Comparison of ENCODE assay signal across 12 mouse cellular contexts in the genomic region with DNA sequence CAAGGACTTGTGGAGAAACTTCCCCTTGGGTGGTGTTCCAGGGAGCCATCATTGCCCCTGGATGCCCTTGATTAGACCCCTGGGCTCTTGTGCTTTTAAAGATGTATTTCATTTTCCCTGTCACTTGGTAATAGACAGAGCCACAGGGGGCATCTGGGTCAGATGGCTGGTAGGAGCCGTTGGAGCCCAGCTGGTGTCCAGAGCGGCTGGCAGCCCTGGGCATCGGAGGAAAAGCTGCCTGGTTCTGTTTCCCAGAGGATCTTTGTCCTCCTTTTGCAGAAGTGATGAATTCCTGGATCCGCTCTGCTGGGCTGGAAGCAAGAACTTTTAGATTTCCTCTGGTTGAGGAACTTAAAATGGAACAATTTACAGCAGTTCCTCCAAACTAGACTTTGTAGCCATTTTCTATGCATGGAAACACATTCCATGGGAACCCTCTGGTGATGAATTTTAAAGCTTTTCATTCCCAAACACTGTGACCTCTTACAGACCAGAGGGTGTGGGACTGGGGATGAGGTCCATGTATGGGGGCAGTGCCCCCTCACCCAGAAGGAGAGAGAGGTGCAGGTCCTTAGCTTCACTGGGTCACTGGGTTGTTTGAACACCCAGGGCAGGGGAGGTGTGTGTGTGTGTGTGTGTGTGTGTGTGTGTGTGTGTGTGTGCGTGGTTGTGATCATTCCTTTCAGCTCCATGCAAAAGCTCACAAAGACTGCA. TPM values are rescaled to one million over a fixed set of nuclear protein-coding genes. Genes with fewer than 3 reads are reported as not detected.
DNase-seq lines count a peak whose midpoint lies in the region; ATAC-seq lines count a peak whose summit lies in the region.
"Had no signal": no experiment of that assay in that cellular context is flagged by ENCODE, and none has a peak within 500 bp of the region (broad histone marks: within the 10 kb centered on the region; RNA-seq: fewer than 3 reads in every experiment).

No protein-coding gene starts in this region.

- no peaks in the 10 kb centered on the region for H3K27me3 ChIP-seq in hindbrain, embryonic 10.5 days (ENCODE audit: insufficient read depth, poor library complexity, severe bottlenecking)
- no peaks in the 10 kb centered on the region for H3K27me3 ChIP-seq in midbrain, embryonic 15.5 days (replicated peaks)
- H3K27me3 ChIP-seq: limb, embryonic 12.5 days had no signal

- DNase-seq in brain, adult 2 months (ENCODE audit: low read depth, low spot score) = peak; percentile 79
- peak; percentile 67 for DNase-seq in cerebellum, adult 11 months
- DNase-seq in hindbrain, embryonic 10.5 days (ENCODE audit: low spot score) = peak; percentile 55
- DNase-seq in gastrocnemius, postnatal 10 days = no peak
- DNase-seq in ovary, postnatal 14 days (ENCODE audit: low spot score) = no peak
- DNase-seq in adrenal gland, adult 18-20 months (ENCODE audit: low spot score in 2 of 2) = no peak
- DNase-seq: gastrocnemius, adult 2 months; lung, embryonic 14.5 days; right cerebral cortex, postnatal 14 days had no signal

- peaks cover 12% of the 10 kb centered on the region for H3K36me3 ChIP-seq in hindbrain, embryonic 10.5 days
- peaks cover 2% of the 10 kb centered on the region; the same call in 1 of the 2 replicates for H3K36me3 ChIP-seq in midbrain, embryonic 15.5 days (replicated peaks)
- H3K36me3 ChIP-seq: limb, embryonic 12.5 days had no signal

- 0 out of 2 replicates have a peak, but pooled peaks have one; percentile 43 for ATAC-seq in midbrain, embryonic 15.5 days (replicated peaks)
- ATAC-seq: intestine, postnatal 0 days had no signal

- peaks cover 27% of the 10 kb centered on the region for H3K4me1 ChIP-seq in hindbrain, embryonic 10.5 days (replicated peaks)
- peaks cover 10% of the 10 kb centered on the region; the same call in 1 of the 2 replicates for H3K4me1 ChIP-seq in midbrain, embryonic 15.5 days
- H3K4me1 ChIP-seq: limb, embryonic 12.5 days had no signal

- no peak overlapping the region for H3K9ac ChIP-seq in midbrain, embryonic 15.5 days
- H3K9ac ChIP-seq: limb, embryonic 12.5 days; lung, embryonic 14.5 days had no signal

- H3K4me2 ChIP-seq in midbrain, embryonic 15.5 days = no peak overlapping the region
- H3K4me2 ChIP-seq: limb, embryonic 12.5 days; lung, embryonic 14.5 days had no signal

- no peak overlapping the region for H3K4me3 ChIP-seq in hindbrain, embryonic 10.5 days
- no peak overlapping the region for H3K4me3 ChIP-seq in midbrain, embryonic 15.5 days
- H3K4me3 ChIP-seq: gastrocnemius, adult 2 months; limb, embryonic 12.5 days had no signal

- peak overlapping the region; percentile 70 for H3K27ac ChIP-seq in hindbrain, embryonic 10.5 days
- 0 out of 2 replicates have a peak overlapping the region, but pooled peaks have one; percentile 7 for H3K27ac ChIP-seq in midbrain, embryonic 15.5 days
- H3K27ac ChIP-seq: gastrocnemius, adult 2 months; limb, embryonic 12.5 days had no signal

- 28% methylated on average over 5 of the region's 5 CpGs for WGBS in hindbrain, embryonic 10.5 days
- WGBS in midbrain, embryonic 15.5 days = 40% methylated on average over 5 of the region's 5 CpGs

- H3K9me3 ChIP-seq in hindbrain, embryonic 10.5 days = no peaks in the 10 kb centered on the region
- H3K9me3 ChIP-seq in midbrain, embryonic 15.5 days = no peaks in the 10 kb centered on the region
- H3K9me3 ChIP-seq: limb, embryonic 12.5 days had no signal

RNA-seq across cellular contexts. Expression of gene Apba2, which starts 20.3 kb away (rescaled TPM):
- polyA plus RNA-seq in hindbrain, embryonic 10.5 days (2016; fragmentation: Nextera tagmentation; extraction: Ambion mirVana) = 59.1 and 88.9 TPM in 2 replicates
- 199 and 201 TPM in 2 replicates for polyA plus RNA-seq in midbrain, embryonic 15.5 days (2015; fragmentation: Nextera tagmentation; extraction: Ambion mirVana)
- total RNA-seq in gastrocnemius, postnatal 10 days (2021) = 1 to 10 TPM in 1 of 2 experiments, under 1 TPM in 1; 0.49 to 1.1 TPM
- total RNA-seq in adrenal gland, adult 18-20 months (2021) = under 1 TPM in 1 of 2 experiments, not detected in 1; 0.38 TPM

Comparison
In these comparisons a context has a peak if more than half of its experiments do, and no peak if none do; other contexts are left out.
1. DNase-seq: peak in brain, adult 2 months (single experiment), cerebellum, adult 11 months (single experiment) and hindbrain, embryonic 10.5 days (single experiment); none in gastrocnemius, postnatal 10 days (single experiment), ovary, postnatal 14 days (single experiment) and adrenal gland, adult 18-20 months (0 of 2).